Mouse (Mus musculus): Measurements from ENCODE around the gene Gm34302. TPM values are rescaled to one million over a fixed set of nuclear protein-coding genes. Genes with fewer than 3 reads are reported as not detected.
"Not testable (repeated sequence)": the region's sequence is repeated elsewhere in the genome, so short reads cannot be mapped to it uniquely, and the experiment has no call there.

Gm34302 gene
- polyA plus RNA-seq (2012; rRNA removed) = not detected in 2 replicates

DNA sequence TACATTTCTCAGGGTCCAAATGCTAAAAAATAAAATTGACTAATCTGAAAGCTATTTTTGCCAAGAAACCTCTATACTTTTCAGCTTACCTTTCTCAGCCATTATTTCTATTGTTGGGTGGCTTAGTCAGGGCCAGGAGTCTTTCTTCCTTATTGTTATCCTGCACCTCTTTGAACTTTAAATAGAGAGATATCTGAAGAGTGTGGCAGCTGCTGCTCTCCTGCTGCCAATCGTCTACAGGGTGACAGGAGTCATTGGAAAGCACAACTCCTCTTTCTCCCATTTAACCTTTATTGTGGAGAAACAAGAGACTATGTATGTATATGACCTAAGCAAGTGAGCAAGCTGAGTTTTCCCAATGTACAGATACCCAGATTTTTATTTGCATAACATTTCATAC, at the start of gene Gm34302:
Gm34302 (minus strand) TSS at position 154 of the 400 bp plus-strand sequence.
- 57% methylated on average over 1 of the region's 1 CpGs for WGBS
- Histone ChIP-seq H3K27ac (ENCODE audit: insufficient read depth, low read depth, low read length) (no peak within 1 kb of the TSS), H3K4me1 (ENCODE audit: control insufficient read depth, insufficient read depth, low read length) (no peaks in the 10 kb centered on the region), H3K4me3 (ENCODE audit: insufficient read depth, low read depth, low read length) (no peak within 1 kb of the TSS), H3K36me3 (ENCODE audit: control insufficient read depth, insufficient read depth, low read length) (no peaks in the 10 kb centered on the region), H3K27me3 (replicated peaks; ENCODE audit: control insufficient read depth, insufficient read depth, low read length) (no peaks in the 10 kb centered on the region)
- TF ChIP-seq CTCF (conservative IDR thresholded peaks at IDR 0.05; ENCODE audit: insufficient read depth, insufficient read length, low read depth, low read length) (no peak), POLR2A (IDR thresholded peaks at IDR 0.05; ENCODE audit: low read depth, low read length) (no peak)
- no peak for DNase-seq

DNA sequence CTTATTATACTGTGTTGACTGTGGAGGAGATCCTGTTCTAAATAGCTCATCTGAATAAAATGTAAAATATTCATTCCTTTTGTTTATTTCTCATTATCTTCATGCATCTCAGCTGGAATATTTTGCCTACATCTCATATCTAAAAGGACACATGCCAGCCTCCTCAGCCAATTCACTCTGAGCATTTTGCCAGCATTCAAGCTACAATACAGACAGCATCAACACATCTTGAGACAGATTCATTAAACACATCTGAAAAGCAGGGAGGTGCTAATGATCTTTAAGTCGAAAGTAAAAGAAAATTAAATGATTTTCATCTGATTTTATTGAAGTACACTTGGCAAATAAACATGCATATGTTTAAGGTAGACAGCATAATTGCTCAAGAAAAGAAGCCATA, 48.2 kb upstream of the Gm34302 start:
- Histone ChIP-seq H3K27me3 (replicated peaks; ENCODE audit: control insufficient read depth, insufficient read depth, low read length) (no peaks in the 10 kb centered on the region), H3K27ac (ENCODE audit: insufficient read depth, low read depth, low read length) (no peak overlapping the region), H3K36me3 (ENCODE audit: control insufficient read depth, insufficient read depth, low read length) (no peaks in the 10 kb centered on the region), H3K4me1 (ENCODE audit: control insufficient read depth, insufficient read depth, low read length) (no peaks in the 10 kb centered on the region), H3K4me3 (ENCODE audit: insufficient read depth, low read depth, low read length) (no peak overlapping the region)
- no peak for TF ChIP-seq CTCF (conservative IDR thresholded peaks at IDR 0.05; ENCODE audit: insufficient read depth, insufficient read length, low read depth, low read length)
- 42% methylated on average over 1 of the region's 1 CpGs for WGBS
- DNase-seq = no peak

DNA sequence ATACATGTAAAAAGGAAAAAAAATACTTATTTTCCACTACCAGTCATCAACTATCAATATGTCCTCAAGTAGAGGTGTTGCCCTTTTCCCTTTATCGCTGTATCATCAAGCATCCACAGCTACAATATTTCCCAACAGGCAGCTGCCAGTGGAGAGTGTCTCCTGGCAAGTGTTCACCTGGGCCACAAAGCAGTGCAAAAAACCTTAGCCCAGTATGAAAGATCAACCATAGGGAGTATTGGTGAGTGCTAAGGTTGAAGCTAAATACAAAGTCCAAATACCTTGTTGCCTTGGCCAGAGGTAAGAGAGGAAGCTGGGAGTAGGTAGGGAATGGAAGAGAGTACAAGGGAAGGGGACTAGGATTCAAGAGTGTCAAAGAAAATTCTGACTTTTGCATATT, 34.0 kb upstream of the Gm34302 start:
- peaks cover 3% of the 10 kb centered on the region; the same call in 1 of the 2 replicates for H3K4me1 ChIP-seq (ENCODE audit: control insufficient read depth, insufficient read depth, low read length)
- TF ChIP-seq CTCF (conservative IDR thresholded peaks at IDR 0.05; ENCODE audit: insufficient read depth, insufficient read length, low read depth, low read length) = no peak
- no peak for TF ChIP-seq POLR2A (IDR thresholded peaks at IDR 0.05; ENCODE audit: low read depth, low read length)
- H3K36me3 ChIP-seq (ENCODE audit: control insufficient read depth, insufficient read depth, low read length) = no peaks in the 10 kb centered on the region
- 65% methylated on average over 1 of the region's 1 CpGs for WGBS
- no peak overlapping the region for H3K27ac ChIP-seq (ENCODE audit: insufficient read depth, low read depth, low read length)
- H3K4me3 ChIP-seq (ENCODE audit: insufficient read depth, low read depth, low read length) = no peak overlapping the region
- H3K27me3 ChIP-seq (replicated peaks; ENCODE audit: control insufficient read depth, insufficient read depth, low read length) = no peaks in the 10 kb centered on the region
- peak; percentile 69 for DNase-seq

DNA sequence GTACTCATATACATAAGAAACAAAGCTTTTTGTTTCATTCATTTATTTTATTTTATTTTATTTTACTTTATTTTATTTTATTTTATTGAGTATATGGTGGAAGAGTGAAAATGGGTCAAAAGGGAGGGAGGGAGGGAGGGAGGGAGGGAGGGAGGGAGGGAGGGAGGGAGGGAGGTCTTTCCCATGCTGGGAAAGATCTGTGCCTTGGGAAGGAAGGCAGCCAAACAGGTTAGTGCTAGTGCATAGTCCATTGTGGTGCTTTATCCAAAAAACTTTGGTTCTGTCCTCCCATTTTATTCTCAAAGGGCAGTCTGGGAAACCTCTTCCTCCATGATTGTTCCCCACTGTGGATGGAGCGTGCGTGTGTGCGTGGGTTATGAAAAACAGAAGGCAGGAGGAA, 32.6 kb upstream of the Gm34302 start:
- not testable (repeated sequence) for H3K27me3 ChIP-seq (replicated peaks; ENCODE audit: control insufficient read depth, insufficient read depth, low read length); H3K4me3 ChIP-seq (ENCODE audit: insufficient read depth, low read depth, low read length); H3K36me3 ChIP-seq (ENCODE audit: control insufficient read depth, insufficient read depth, low read length); DNase-seq; H3K4me1 ChIP-seq (ENCODE audit: control insufficient read depth, insufficient read depth, low read length); H3K27ac ChIP-seq (ENCODE audit: insufficient read depth, low read depth, low read length)
- WGBS = 94% methylated on average over 3 of the region's 3 CpGs

DNA sequence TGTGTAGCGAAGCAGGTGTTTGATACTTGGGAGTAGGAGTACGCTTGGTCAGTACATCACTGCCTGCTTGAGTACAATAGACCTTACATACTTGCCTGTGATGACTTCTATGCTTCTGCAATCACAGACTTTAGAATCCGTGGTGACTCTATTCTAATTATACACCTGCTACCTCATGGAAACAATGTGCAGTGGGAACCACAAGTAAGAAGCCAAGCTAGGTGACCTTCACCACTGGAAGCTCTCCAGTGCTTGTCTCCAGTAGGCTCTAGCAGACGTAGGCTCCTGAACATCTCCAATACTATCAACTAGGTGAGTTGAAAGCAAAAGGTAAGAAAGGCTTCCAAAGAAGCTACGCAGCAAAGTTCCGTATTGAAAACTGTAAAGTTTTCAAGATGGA, 27.6 kb upstream of the Gm34302 start:
- Histone ChIP-seq H3K36me3 (ENCODE audit: control insufficient read depth, insufficient read depth, low read length) (no peaks in the 10 kb centered on the region), H3K27me3 (replicated peaks; ENCODE audit: control insufficient read depth, insufficient read depth, low read length) (no peaks in the 10 kb centered on the region), H3K4me1 (ENCODE audit: control insufficient read depth, insufficient read depth, low read length) (no peaks in the 10 kb centered on the region), H3K27ac (ENCODE audit: insufficient read depth, low read depth, low read length) (no peak overlapping the region), H3K4me3 (ENCODE audit: insufficient read depth, low read depth, low read length) (no peak overlapping the region)
- no peak for DNase-seq
- 83% methylated on average over 6 of the region's 6 CpGs for WGBS
- TF ChIP-seq POLR2A (IDR thresholded peaks at IDR 0.05; ENCODE audit: low read depth, low read length) (no peak), CTCF (conservative IDR thresholded peaks at IDR 0.05; ENCODE audit: insufficient read depth, insufficient read length, low read depth, low read length) (no peak)

DNA sequence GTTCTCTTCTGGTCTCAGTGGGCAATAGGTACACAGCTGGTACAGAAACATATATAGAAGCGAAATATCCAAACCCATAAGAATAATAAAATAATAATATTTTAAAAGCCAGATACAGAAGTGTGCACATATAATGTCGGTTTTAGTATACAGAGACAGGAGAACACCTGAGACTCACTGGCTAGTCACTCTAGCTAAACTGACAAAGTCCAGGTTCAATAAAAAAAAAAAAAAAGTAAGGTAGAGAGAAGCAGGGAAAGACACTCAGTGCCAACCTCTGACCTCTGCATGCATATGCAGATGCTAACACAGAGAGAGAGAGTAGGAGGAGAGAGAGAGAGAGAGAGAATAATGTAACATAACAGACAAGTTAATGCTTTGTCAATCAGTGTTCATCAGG, 25.8 kb upstream of the Gm34302 start:
- 87% methylated on average over 2 of the region's 2 CpGs for WGBS
- H3K27ac ChIP-seq (ENCODE audit: insufficient read depth, low read depth, low read length) = no peak overlapping the region
- H3K36me3 ChIP-seq (ENCODE audit: control insufficient read depth, insufficient read depth, low read length) = no peaks in the 10 kb centered on the region
- no peaks in the 10 kb centered on the region for H3K4me1 ChIP-seq (ENCODE audit: control insufficient read depth, insufficient read depth, low read length)
- TF ChIP-seq POLR2A (IDR thresholded peaks at IDR 0.05; ENCODE audit: low read depth, low read length) (no peak), CTCF (conservative IDR thresholded peaks at IDR 0.05; ENCODE audit: insufficient read depth, insufficient read length, low read depth, low read length) (no peak)
- no peaks in the 10 kb centered on the region for H3K27me3 ChIP-seq (replicated peaks; ENCODE audit: control insufficient read depth, insufficient read depth, low read length)
- no peak overlapping the region for H3K4me3 ChIP-seq (ENCODE audit: insufficient read depth, low read depth, low read length)
- no peak for DNase-seq

DNA sequence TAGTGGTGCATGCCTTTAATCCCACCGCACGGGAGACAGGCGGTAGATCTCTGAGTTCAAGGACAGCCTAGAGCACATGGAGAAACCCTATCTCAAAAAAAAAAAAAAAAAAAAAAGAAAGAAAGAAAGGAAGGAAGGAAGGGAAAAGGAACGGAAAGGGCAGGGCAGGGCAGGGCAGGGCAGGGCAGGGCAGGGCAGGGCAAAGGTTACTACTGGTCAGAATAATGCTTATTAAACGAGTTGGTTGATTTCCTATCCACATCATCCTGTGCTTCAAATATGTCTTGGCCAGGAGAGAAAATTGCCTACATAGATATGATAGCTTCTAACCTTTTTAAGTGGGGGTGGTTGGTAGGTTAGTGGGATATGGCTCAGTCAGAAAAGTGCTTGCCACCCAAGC, 25.2 kb upstream of the Gm34302 start:
- Histone ChIP-seq H3K4me1 (ENCODE audit: control insufficient read depth, insufficient read depth, low read length) (no peaks in the 10 kb centered on the region), H3K27ac (ENCODE audit: insufficient read depth, low read depth, low read length) (no peak overlapping the region), H3K27me3 (replicated peaks; ENCODE audit: control insufficient read depth, insufficient read depth, low read length) (no peaks in the 10 kb centered on the region), H3K4me3 (ENCODE audit: insufficient read depth, low read depth, low read length) (no peak overlapping the region), H3K36me3 (ENCODE audit: control insufficient read depth, insufficient read depth, low read length) (no peaks in the 10 kb centered on the region)
- no peak for DNase-seq
- no peak for TF ChIP-seq POLR2A (IDR thresholded peaks at IDR 0.05; ENCODE audit: low read depth, low read length)
- TF ChIP-seq CTCF (conservative IDR thresholded peaks at IDR 0.05; ENCODE audit: insufficient read depth, insufficient read length, low read depth, low read length) = no peak
- 73% methylated on average over 5 of the region's 5 CpGs for WGBS

DNA sequence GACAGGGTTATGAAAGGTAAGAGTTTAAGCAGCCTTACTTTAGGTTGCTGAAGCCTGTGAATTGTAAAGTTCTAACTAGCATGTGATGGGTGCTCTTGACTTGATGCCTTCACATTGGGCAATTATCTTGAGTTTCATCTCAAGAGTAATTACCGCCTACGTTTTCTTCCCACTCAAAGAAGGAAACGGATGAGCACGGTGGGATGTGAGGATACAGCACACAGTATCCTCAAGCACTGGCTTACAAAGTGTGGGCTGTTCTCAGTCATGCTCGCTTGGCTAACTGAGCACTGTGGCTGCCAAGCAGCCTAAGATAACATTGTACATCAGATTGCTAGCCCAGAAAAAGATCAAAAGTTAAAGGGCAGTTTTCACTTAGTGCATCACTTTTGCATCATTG, 20.8 kb upstream of the Gm34302 start:
- no peak for DNase-seq
- Histone ChIP-seq H3K27ac (ENCODE audit: insufficient read depth, low read depth, low read length) (no peak overlapping the region), H3K36me3 (ENCODE audit: control insufficient read depth, insufficient read depth, low read length) (no peaks in the 10 kb centered on the region), H3K4me3 (ENCODE audit: insufficient read depth, low read depth, low read length) (no peak overlapping the region), H3K27me3 (replicated peaks; ENCODE audit: control insufficient read depth, insufficient read depth, low read length) (no peaks in the 10 kb centered on the region), H3K4me1 (ENCODE audit: control insufficient read depth, insufficient read depth, low read length) (no peaks in the 10 kb centered on the region)
- no peak for TF ChIP-seq CTCF (conservative IDR thresholded peaks at IDR 0.05; ENCODE audit: insufficient read depth, insufficient read length, low read depth, low read length)
- 70% methylated on average over 5 of the region's 5 CpGs for WGBS

Measured in kidney, adult 2 months (tissue).